Mouse (Mus musculus) ovary, postnatal 10 days (tissue): ENCODE data around the gene Cpsf3.

ENCODE experiments used
- DNase-seq: peaks from one replicate; pipeline ENCODE4 v3.0.0; 2022; ENCODE audit warnings: low spot score

Gene Cpsf3

GRCm38 (mm10) chr12:21284761-21285441 is at the start of gene Cpsf3:
Gene Cpsf3 (plus strand): TSS chr12:21285391.
- no peak for DNase-seq

DNA sequence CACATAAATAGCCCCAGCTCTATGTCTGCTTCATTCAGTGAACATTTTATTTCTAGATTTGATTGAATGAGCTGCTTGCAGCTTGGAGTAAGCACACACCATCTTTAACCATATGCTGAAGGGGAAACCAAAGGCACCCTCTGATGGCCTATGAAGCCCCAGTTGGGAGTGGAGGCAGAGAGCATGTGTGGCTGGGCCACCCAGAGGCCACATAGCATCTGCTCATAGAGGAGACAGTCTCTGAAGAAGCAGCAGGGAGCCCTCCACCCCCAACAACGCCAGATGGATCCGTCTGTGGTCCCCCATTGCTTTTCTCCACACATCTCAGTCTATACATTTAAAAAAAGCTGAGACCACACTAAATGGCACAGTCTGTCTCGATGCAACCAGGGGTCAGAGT is 43.2 kb upstream of the Cpsf3 start:
- DNase-seq: no peak

- DNase-seq: no peak
Measured at GRCm38 (mm10) chr12:21244375-21244960, 40.7 kb upstream of the Cpsf3 start.

DNA sequence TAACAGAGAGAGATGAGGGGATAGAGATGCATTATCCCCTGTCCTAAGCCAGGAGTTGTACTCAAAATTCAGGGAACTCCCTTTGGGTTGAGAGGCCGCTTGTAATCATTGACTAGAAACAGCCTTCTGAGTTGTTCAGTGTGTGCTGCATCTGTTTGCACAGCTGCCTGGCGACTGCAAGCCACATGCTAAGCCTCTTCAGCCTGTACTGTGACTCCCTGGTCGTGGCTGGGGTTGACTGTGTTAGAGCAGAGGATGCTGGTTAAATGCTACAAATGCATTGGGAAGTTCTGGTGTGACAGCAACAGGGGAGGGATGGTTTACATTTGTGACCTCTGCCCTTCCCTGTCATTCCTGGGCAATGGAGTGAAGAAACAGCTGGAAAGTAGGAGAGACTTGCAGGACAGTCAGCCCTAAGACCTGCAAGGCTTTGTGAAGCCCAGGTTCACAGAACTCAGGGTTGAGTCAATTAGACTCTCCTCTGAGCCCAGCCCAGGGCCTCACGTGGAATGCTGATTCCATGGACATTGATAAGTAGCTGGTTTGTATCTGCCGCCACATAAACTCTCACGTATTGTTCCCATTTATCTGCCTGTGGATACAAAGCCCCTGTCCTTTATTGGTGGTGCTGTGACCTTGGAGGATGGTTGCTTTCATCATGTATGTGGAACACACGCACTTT is 37.3 kb upstream of the Cpsf3 start:
- DNase-seq: no peak

- no peak for DNase-seq
Measured at GRCm38 (mm10) chr12:21260494-21261256, 24.5 kb upstream of the Cpsf3 start.

GRCm38 (mm10) chr12:21261521-21261920 is 23.7 kb upstream of the Cpsf3 start:
- no peak for DNase-seq

- no peak for DNase-seq
Measured at GRCm38 (mm10) chr12:21263256-21263655, 21.9 kb upstream of the Cpsf3 start.

DNA sequence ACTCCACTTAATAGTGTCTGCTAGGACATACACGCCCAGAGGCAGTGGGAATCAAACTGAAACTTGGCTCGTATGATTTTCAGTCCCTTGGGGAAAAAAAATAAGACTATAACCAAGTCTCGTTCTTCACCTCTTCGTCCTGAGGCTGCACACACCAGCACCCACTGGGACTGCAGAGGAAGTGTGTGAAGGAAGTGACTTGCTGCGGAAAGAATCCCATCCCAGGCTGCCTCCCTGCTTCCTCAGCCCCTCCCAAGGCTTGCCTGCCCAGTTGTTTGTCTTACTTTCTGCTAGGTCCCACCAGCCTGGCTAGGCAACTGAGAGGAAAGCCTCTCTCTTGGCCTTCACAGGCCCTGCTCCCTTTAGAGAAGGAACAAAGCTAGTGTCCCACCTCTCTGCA is 20.9 kb upstream of the Cpsf3 start:
- DNase-seq: no peak

GRCm38 (mm10) chr12:21264970-21265369 is 20.2 kb upstream of the Cpsf3 start:
- DNase-seq: no peak

DNA sequence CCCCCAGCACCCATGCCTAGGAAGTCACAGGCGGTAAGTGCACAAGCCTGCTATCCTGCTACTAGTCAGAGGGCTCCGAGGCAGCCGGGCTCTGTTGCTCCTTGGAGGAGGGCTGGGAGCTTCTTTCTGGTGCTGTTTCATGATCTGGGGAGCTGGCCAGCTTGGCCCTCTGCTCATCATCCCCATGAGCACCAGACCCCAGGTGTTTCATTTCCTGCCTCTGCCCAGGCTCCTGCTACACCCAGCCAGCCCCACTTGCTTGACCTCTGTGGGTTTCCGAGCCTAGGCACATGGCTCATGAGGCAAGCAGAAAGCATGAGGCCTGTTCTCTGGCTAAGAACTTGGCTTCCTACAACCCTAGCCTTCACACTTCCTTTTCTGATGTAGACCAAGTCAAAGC is 19.7 kb upstream of the Cpsf3 start:
- DNase-seq: no peak

DNA sequence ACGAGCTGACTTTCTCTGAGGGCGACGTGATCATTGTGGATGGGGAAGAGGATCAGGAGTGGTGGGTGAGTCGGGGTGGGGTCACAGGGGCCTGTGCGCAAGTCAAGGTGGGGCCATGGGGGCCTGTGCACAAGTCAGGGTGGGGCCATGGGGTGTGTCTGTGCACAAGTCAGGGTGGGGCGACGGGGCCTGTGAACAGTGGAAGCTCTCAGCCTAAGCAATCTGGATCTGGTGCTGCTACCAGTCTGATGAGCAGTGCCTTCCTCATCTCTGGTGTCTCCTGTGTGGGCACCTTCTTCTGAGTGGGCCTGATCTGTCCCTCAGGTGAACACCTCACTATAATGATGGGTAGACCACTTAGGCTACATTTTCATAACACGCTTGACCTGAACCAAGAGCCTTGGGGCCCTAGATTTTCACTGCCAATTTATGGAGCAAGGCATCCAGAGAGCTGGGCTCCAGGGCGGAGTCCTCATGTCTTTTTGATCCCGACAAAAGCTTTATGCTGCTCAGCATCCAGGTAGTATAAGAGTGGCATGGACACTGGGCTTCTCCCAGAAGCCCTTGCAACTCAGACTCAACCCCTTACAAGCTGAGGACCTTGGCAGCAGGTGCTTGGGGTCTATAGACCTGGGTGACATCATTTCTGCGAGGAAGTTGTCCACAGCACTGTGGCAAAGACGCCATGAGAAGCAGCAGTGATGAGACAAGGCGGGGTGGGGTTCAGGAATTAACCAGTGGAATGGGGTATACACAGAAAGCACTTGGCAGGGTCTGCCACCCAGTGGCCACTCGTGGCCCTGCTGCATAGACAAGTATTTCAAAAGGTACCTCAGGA is 19.0 kb upstream of the Cpsf3 start:
- DNase-seq: no peak

DNA sequence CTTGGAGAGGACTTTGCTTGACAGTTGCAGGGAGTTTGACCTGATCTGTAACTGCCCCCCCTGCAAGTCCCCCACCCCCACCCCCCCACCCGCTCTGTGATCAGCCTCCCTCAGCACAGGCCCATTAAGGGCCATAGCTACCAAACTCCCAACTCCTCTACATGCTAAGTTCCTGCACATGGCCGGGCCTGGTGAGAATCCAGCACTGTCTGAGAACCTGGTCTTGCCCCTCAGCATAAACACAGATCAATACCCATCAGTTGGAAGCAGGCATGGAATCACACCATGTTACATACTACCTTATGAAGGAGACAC is 18.4 kb upstream of the Cpsf3 start:
- DNase-seq: no peak

GRCm38 (mm10) chr12:21268083-21268616 is 17.0 kb upstream of the Cpsf3 start:
- DNase-seq: no peak

GRCm38 (mm10) chr12:21274446-21274845 is 10.7 kb upstream of the Cpsf3 start:
- DNase-seq: no peak

DNA sequence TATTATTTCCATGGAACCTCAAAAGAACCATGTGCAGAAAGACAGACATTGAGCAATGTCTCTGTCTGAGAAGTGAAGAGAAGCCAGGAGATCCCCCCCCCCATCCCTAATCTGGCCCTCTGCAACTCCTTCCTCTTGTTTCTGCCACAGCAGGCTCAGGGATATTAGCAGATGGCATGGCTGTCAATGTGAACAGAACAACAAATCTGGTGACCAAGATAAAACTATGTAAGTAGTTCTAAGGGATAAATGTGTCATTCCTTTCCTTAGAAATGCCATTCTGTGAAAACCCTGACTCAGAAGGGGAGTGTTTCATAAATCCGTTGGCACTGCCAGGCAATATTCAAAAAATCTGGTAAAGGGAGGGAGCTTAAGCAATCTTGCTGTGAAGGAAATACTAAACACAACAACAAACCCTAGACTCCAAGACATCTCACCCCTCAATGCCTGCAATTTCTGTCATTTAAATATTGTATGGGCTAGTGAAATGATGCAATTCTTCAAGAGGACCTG is 7.8 kb upstream of the Cpsf3 start:
- no peak for DNase-seq

DNA sequence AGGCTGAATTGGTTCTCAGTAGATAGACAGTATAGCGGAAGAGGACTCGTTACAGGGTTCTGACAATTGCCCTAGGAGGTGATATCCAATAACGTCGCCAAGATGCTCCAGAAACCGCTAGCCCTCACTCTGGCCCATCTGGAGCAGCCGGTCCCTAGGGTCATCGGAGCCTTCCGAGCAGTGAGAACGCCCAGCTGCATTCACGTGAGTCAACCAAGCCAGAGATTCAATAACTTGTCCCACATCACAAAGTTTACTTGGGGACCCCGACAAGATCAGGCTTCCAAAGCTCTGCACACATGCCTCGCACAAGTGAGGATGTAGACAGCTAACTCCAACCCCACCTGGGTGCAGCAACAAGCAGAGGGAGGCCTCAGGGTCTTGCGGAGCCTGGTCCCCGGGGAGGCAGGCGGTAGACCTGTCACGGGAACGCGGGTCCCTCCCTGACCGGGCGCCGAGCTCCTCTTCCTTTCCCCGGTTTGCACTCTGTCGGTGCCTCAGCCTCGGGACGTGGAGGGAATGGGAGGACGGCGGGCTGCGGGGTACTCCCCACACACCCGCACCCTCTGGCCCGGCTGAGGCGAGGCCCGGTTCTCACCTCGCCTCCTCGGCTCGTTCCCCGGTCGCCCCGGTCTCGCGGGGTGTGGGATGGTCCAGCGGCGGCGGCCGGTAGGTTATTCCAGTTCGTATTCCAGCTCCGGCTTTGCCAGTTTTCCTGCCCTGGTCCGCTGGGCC is 484 bp downstream of the Cpsf3 start:
- DNase-seq: peak; percentile 98

DNA sequence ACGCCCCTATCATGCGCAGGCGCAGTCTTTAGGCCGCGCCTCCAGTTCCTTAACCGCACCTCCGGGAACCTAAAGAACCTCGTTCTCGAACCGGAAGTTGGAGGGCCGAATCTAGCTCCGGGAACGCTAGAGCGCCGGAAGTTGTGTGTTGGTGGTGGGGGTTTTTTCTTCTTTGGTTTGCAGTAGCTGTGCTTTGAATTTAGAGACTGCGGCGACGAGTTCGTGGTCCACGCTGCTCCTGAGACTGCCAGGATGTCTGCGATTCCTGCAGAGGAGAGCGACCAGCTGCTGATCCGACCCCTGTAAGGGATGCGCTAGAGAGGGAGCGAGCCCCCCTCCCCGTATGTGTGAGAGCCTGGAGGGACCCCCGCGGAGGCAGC is 1.0 kb downstream of the Cpsf3 start, which contains the start of gene Itgb1bp1:
TSS of gene Itgb1bp1 (minus strand) at position 42 of the 380 bp plus-strand sequence.
- DNase-seq: no peak

GRCm38 (mm10) chr12:21286712-21287650 is 1.8 kb downstream of the Cpsf3 start:
- DNase-seq: no peak

DNA sequence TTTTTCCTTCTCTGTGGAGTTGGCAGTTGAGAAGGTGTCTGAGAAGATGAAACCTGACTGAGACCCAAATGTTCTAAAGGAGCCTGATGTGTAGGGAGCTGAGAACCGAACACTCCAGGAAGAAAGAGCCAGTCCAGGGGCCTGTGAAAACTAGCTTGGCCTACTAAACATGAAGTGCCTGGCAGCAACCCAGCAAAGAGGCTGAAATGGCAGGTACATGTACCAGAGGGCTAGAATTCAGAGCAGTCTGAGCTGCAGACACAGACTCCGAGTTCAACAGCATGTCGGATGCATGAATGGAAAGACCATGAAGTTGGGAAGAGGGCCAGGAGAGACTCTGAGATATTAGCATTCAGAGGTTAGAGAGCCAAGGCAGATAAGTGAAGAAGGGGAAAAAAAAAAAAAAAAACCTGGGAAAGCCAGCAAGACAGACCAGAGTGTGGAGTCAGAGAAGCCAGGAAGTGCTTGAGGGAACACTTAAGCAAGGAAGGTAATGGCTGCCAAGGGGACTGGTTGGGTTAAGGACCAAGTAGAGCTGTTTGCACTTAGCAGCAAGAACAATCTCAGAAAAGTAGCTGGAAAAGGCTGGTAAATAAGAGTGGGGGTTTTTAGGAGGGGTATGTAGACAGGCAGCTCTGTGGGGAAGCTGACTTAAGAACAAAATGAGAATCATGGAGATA is 3.7 kb downstream of the Cpsf3 start:
- DNase-seq: no peak
